Mouse (Mus musculus): ENCODE measurements around the gene Dnajc9.

GRCm38 (mm10) chr14:20431726-20432125 is 43.0 kb upstream of the Dnajc9 start:
- TF ChIP-seq CTCF (IDR thresholded peaks at IDR 0.05; ENCODE audit: control insufficient read depth, insufficient read depth, insufficient read length) (no peak), MAX (IDR thresholded peaks at IDR 0.05) (no peak), MYOD1 (IDR thresholded peaks at IDR 0.05; ENCODE audit: control insufficient read depth, insufficient read length, low read depth) (no peak), FOSL1 (IDR thresholded peaks at IDR 0.05; ENCODE audit: insufficient read depth, low read length, poor library complexity, severe bottlenecking) (no peak), MYOG (IDR thresholded peaks at IDR 0.05; ENCODE audit: control insufficient read depth, extremely low read depth, insufficient read length) (no peak)
